ENCODE assay signal across 38 mouse cellular contexts in the genomic region with DNA sequence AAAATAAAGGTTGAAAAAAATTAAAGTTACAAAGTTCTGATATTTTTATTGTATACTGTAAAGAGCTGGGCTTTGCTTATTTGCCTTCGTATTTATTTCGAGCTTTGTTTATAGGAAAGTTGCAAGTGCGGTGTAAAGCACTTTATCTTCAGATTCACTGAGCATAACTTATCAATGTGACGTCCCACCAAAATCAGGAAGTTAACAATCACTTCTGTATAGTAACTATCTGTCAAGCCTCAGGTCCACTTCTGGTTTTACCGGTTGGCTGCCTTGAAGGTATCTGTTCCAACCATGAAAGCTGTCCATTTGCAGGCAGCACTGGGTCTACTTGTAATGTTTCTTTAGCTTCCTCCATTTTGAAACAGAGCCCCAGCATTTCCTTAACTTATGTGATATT. TPM values are rescaled to one million over a fixed set of nuclear protein-coding genes. Genes with fewer than 3 reads are reported as not detected.
DNase-seq lines count a peak whose midpoint lies in the region; ATAC-seq and TF ChIP-seq lines count a peak whose summit lies in the region.
"Had no signal": no experiment of that assay in that cellular context is flagged by ENCODE, and none has a peak within 500 bp of the region (broad histone marks: within the 10 kb centered on the region; RNA-seq: fewer than 3 reads in every experiment).

No protein-coding gene starts in this region.

- no peak overlapping the region for H3K27ac ChIP-seq in stomach, postnatal 0 days (replicated peaks)
- H3K27ac ChIP-seq in liver, postnatal 0 days (ENCODE audit: low read depth): no peak overlapping the region
- H3K27ac ChIP-seq: forebrain, embryonic 13.5 days; heart, adult 2 months; hindbrain, embryonic 14.5 days; liver, embryonic 15.5 days; lung, embryonic 15.5 days; midbrain, embryonic 13.5 days; neural tube, embryonic 13.5 days had no signal

- H3K4me2 ChIP-seq in stomach, postnatal 0 days (replicated peaks; ENCODE audit: low read depth): no peak overlapping the region
- no peak overlapping the region for H3K4me2 ChIP-seq in liver, postnatal 0 days (ENCODE audit: low read depth, low read length)
- H3K4me2 ChIP-seq: forebrain, embryonic 13.5 days; heart, embryonic 12.5 days; hindbrain, embryonic 14.5 days; liver, embryonic 15.5 days; lung, embryonic 15.5 days; midbrain, embryonic 13.5 days; neural tube, embryonic 13.5 days had no signal

- no peak overlapping the region; the same call in 1 of the 2 replicates for H3K4me3 ChIP-seq in G1E (ENCODE audit: low read depth, low read length)
- no peak overlapping the region for H3K4me3 ChIP-seq in stomach, postnatal 0 days (ENCODE audit: low read depth, low read length)
- no peak overlapping the region for H3K4me3 ChIP-seq in liver, postnatal 0 days (ENCODE audit: low read depth, low read length)
- H3K4me3 ChIP-seq: forebrain, embryonic 13.5 days; heart, adult 2 months; heart, embryonic 12.5 days; liver, embryonic 15.5 days; lung, embryonic 15.5 days; megakaryocyte, embryonic 14.5 days; midbrain, embryonic 13.5 days; neural tube, embryonic 13.5 days had no signal

- no peak for DNase-seq in G1E (ENCODE audit: low spot score)
- DNase-seq in stomach, postnatal 0 days (ENCODE audit: low spot score): no peak
- DNase-seq in frontal cortex, postnatal 25 days (ENCODE audit: low spot score in 2 of 2): no peak
- no peak for DNase-seq in layer of hippocampus, adult 9-10 months (ENCODE audit: low spot score)
- DNase-seq in liver, postnatal 0 days: no peak
- DNase-seq: adrenal gland, adult 8-10 months; cerebellum, adult 8-10 months; cerebellum, postnatal 25 days; gastrocnemius, postnatal 25 days; heart, adult 2 months; kidney, adult 9 months; kidney, postnatal 14 days; retina, postnatal 1 day; right cerebral cortex, postnatal 25 days; spleen, adult 18-20 months; thymus, adult 2 months; thymus, postnatal 4 days had no signal

- H3K9me3 ChIP-seq in G1E (replicated peaks): no peaks in the 10 kb centered on the region
- H3K9me3 ChIP-seq in stomach, postnatal 0 days (ENCODE audit: control insufficient read depth, low read length): no peaks in the 10 kb centered on the region
- H3K9me3 ChIP-seq in liver, postnatal 0 days (ENCODE audit: low read length): no peaks in the 10 kb centered on the region
- H3K9me3 ChIP-seq: forebrain, embryonic 13.5 days; heart, embryonic 12.5 days; liver, embryonic 15.5 days; lung, embryonic 15.5 days; megakaryocyte, embryonic 14.5 days; midbrain, embryonic 13.5 days; neural tube, embryonic 13.5 days had no signal

- no peaks in the 10 kb centered on the region for H3K36me3 ChIP-seq in G1E (replicated peaks)
- no peaks in the 10 kb centered on the region for H3K36me3 ChIP-seq in stomach, postnatal 0 days (ENCODE audit: control insufficient read depth, insufficient read depth, low read length)
- no peaks in the 10 kb centered on the region for H3K36me3 ChIP-seq in liver, postnatal 0 days (replicated peaks; ENCODE audit: insufficient read depth, low read length)
- H3K36me3 ChIP-seq: heart, embryonic 12.5 days; liver, embryonic 15.5 days; lung, embryonic 15.5 days; midbrain, embryonic 13.5 days; neural tube, embryonic 13.5 days had no signal

- H3K4me1 ChIP-seq in G1E (ENCODE audit: insufficient read depth, low read depth, low read length): peaks cover 54% of the 10 kb centered on the region
- H3K4me1 ChIP-seq in stomach, postnatal 0 days (replicated peaks; ENCODE audit: control insufficient read depth, insufficient read depth): no peaks in the 10 kb centered on the region
- H3K4me1 ChIP-seq in liver, postnatal 0 days (ENCODE audit: insufficient read depth): no peaks in the 10 kb centered on the region
- H3K4me1 ChIP-seq: forebrain, embryonic 13.5 days; lung, embryonic 15.5 days; midbrain, embryonic 13.5 days; neural tube, embryonic 13.5 days had no signal

- ATAC-seq in G1E (ENCODE audit: extremely low read depth, insufficient number of reproducible peaks, low FRiP score, poor library complexity, severe bottlenecking): peak; percentile 62
- peak; percentile 71 for ATAC-seq in granulocyte monocyte progenitor cell, adult 5-6 weeks (replicated peaks; ENCODE audit: poor library complexity, severe bottlenecking)
- peak; percentile 45 for ATAC-seq in megakaryocyte progenitor cell, adult 5-6 weeks (replicated peaks; ENCODE audit: poor library complexity)
- ATAC-seq in stomach, postnatal 0 days (ENCODE audit: low FRiP score, low TSS enrichment): no peak
- no peak for ATAC-seq in liver, postnatal 0 days
- ATAC-seq: activated CD4-positive, CD25-positive, alpha-beta regulatory T cell, adult 4 months; forebrain, embryonic 13.5 days; midbrain, embryonic 13.5 days had no signal

- H3K27me3 ChIP-seq in G1E (ENCODE audit: insufficient read depth, low read length): no peaks in the 10 kb centered on the region
- no peaks in the 10 kb centered on the region for H3K27me3 ChIP-seq in stomach, postnatal 0 days (ENCODE audit: control insufficient read depth, insufficient read depth, low read length)
- no peaks in the 10 kb centered on the region for H3K27me3 ChIP-seq in liver, postnatal 0 days (ENCODE audit: insufficient read depth, low read length)
- H3K27me3 ChIP-seq: forebrain, embryonic 13.5 days; heart, embryonic 12.5 days; liver, embryonic 15.5 days; lung, embryonic 15.5 days; megakaryocyte, embryonic 14.5 days; midbrain, embryonic 13.5 days; neural tube, embryonic 13.5 days had no signal

- TF ChIP-seq EP300 in stomach, postnatal 0 days (optimal IDR thresholded peaks at IDR 0.05): no peak
- TF ChIP-seq EP300 in liver, postnatal 0 days (IDR thresholded peaks at IDR 0.05; ENCODE audit: low read depth): no peak

- no peak overlapping the region for H3K9ac ChIP-seq in stomach, postnatal 0 days (ENCODE audit: low read length)
- no peak overlapping the region for H3K9ac ChIP-seq in liver, postnatal 0 days (replicated peaks)
- H3K9ac ChIP-seq: forebrain, embryonic 13.5 days; heart, embryonic 12.5 days; hindbrain, embryonic 14.5 days; liver, embryonic 15.5 days; lung, embryonic 15.5 days; midbrain, embryonic 13.5 days; neural tube, embryonic 13.5 days had no signal

- 52% methylated on average over 5 of the region's 5 CpGs for WGBS in stomach, postnatal 0 days
- 58% methylated on average over 5 of the region's 5 CpGs for WGBS in liver, postnatal 0 days (ENCODE audit: insufficient replicate concordance)

- TF ChIP-seq CTCF in G1E (IDR thresholded peaks at IDR 0.05; ENCODE audit: low read depth, low read length): no peak
- TF ChIP-seq CTCF in stomach, postnatal 0 days (IDR thresholded peaks at IDR 0.05; ENCODE audit: low read depth): no peak
- TF ChIP-seq CTCF in liver, postnatal 0 days (IDR thresholded peaks at IDR 0.05; ENCODE audit: low read depth): no peak

RNA-seq across cellular contexts. Expression of a gene that starts 12.3 kb away (rescaled TPM):
- total RNA-seq in G1E (2014; fragmentation: Nextera tagmentation): 211 and 213 TPM in 2 replicates
- 230 and 241 TPM in 2 replicates for total RNA-seq in G1E (2017)
- polyA plus RNA-seq in G1E (2012): 91.7 and 102 TPM in 2 replicates
- total RNA-seq in granulocyte monocyte progenitor cell, adult 5-6 weeks (2014; fragmentation: Nextera tagmentation): 52.4 and 58.9 TPM in 2 replicates
- 65.6 and 68.8 TPM in 2 replicates for total RNA-seq in granulocyte monocyte progenitor cell, adult 5-6 weeks (2017)
- total RNA-seq in megakaryocyte progenitor cell, adult 5-6 weeks (2015): 56.2 and 64.7 TPM in 2 replicates
- total RNA-seq in megakaryocyte progenitor cell, adult 5-6 weeks (2017): 64.8 and 71.9 TPM in 2 replicates
- polyA plus RNA-seq in stomach, postnatal 0 days (2015; fragmentation: Nextera tagmentation; extraction: Ambion mirVana): 49.7 and 51.2 TPM in 2 replicates
- polyA plus RNA-seq in liver, postnatal 0 days (2015; fragmentation: Nextera tagmentation; extraction: Ambion mirVana): 294 and 325 TPM in 2 replicates

RNA-seq across cellular contexts. Expression of a gene that starts 36.2 kb away (rescaled TPM):
- total RNA-seq in G1E (2014; fragmentation: Nextera tagmentation) (not detected in 2 replicates), G1E (2017) (not detected in 2 replicates)
- not detected in 2 replicates for polyA plus RNA-seq in G1E (2012)
- total RNA-seq in granulocyte monocyte progenitor cell, adult 5-6 weeks (2014; fragmentation: Nextera tagmentation): not detected in 2 replicates
- total RNA-seq in granulocyte monocyte progenitor cell, adult 5-6 weeks (2017): not detected in 2 replicates
- not detected in 2 replicates for total RNA-seq in megakaryocyte progenitor cell, adult 5-6 weeks (2015)
- not detected in 2 replicates for total RNA-seq in megakaryocyte progenitor cell, adult 5-6 weeks (2017)
- polyA plus RNA-seq in stomach, postnatal 0 days (2015; fragmentation: Nextera tagmentation; extraction: Ambion mirVana): not detected in 2 replicates
- not detected in 2 replicates for polyA plus RNA-seq in liver, postnatal 0 days (2015; fragmentation: Nextera tagmentation; extraction: Ambion mirVana)
- total RNA-seq: adrenal gland, adult 8-10 months; adrenal gland, postnatal 4 days; gastrocnemius, adult 18-20 months; gastrocnemius, postnatal 25 days; heart, adult 2 months; hematopoietic stem cell, adult 5-6 weeks; layer of hippocampus, postnatal 10 days; left cerebral cortex, adult 18-20 months; left cerebral cortex, postnatal 14 days had no signal
- polyA plus RNA-seq: activated CD4-positive, CD25-positive, alpha-beta regulatory T cell, adult 4 months; embryonic facial prominence, embryonic 11.5 days; forebrain, embryonic 13.5 days; heart, adult 2 months; heart, embryonic 12.5 days; heart, postnatal 0 days; hindbrain, embryonic 14.5 days; intestine, embryonic 14.5 days; limb, embryonic 11.5 days; liver, embryonic 15.5 days; lung, embryonic 15.5 days; midbrain, embryonic 13.5 days; neural tube, embryonic 13.5 days; thymus, adult 2 months had no signal

RNA-seq across cellular contexts. Expression of a gene that starts 36.3 kb away (rescaled TPM):
- total RNA-seq in G1E (2014; fragmentation: Nextera tagmentation) (1.1 and 1.9 TPM in 2 replicates), G1E (2017) (13.7 and 14.5 TPM in 2 replicates)
- 0.04 and 0.09 TPM in 2 replicates for polyA plus RNA-seq in G1E (2012)
- not detected in 2 replicates for total RNA-seq in granulocyte monocyte progenitor cell, adult 5-6 weeks (2014; fragmentation: Nextera tagmentation)
- total RNA-seq in granulocyte monocyte progenitor cell, adult 5-6 weeks (2017): not detected in 2 replicates
- 0.05 TPM in 1 of 2 replicates, not detected in the other for total RNA-seq in megakaryocyte progenitor cell, adult 5-6 weeks (2015)
- 0.07 TPM in 1 of 2 replicates, not detected in the other for total RNA-seq in megakaryocyte progenitor cell, adult 5-6 weeks (2017)
- polyA plus RNA-seq in stomach, postnatal 0 days (2015; fragmentation: Nextera tagmentation; extraction: Ambion mirVana): not detected in 2 replicates
- 0.14 and 0.18 TPM in 2 replicates for polyA plus RNA-seq in liver, postnatal 0 days (2015; fragmentation: Nextera tagmentation; extraction: Ambion mirVana)
- total RNA-seq: gastrocnemius, adult 18-20 months; gastrocnemius, postnatal 25 days; heart, adult 2 months; hematopoietic stem cell, adult 5-6 weeks; layer of hippocampus, postnatal 10 days had no signal
- polyA plus RNA-seq: forebrain, embryonic 13.5 days; heart, adult 2 months; heart, embryonic 12.5 days; hindbrain, embryonic 14.5 days; intestine, embryonic 14.5 days; limb, embryonic 11.5 days; lung, embryonic 15.5 days; midbrain, embryonic 13.5 days; neural tube, embryonic 13.5 days had no signal

Comparison
In these comparisons a context has a peak if more than half of its experiments do, and no peak if none do; other contexts are left out.
1. ATAC-seq: peak in G1E (single experiment), granulocyte monocyte progenitor cell, adult 5-6 weeks (single experiment) and megakaryocyte progenitor cell, adult 5-6 weeks (single experiment); none in stomach, postnatal 0 days (single experiment) and liver, postnatal 0 days (single experiment).